Mouse (Mus musculus): ENCODE measurements around the gene Ano5.

DNA sequence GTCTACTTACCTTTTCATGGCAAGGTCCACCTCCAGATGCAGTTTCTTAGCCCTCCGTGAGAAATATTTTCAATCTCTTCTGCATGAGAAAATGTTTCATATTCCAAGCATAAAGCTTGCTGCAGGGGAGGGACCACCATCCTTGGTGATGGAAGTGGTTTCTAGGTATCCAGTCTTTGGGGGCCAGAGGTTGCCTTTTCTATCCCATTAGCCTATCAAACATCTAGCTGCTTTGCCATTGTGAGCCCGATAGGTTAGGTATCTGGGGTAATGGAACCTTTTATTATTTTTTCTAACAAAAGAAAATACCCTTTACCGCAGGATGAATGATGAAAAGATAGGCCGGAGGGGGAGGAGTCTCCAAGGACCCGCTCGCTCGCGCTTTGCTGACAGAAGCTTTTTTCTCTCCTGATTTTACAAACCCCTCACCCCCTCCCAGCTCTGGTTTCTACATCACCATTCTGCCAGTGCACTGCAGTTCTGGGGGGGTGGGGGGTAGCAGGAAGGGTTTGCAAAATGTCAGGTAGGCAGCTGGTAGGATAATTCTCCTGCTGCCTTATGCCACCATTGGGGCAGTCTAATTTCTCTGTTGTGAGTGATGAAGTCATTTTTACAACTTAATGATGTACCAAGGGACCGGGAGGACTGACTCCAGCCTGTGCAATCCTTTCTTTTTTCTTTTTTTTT lies 121.9 kb downstream of the Ano5 start:
- TF ChIP-seq CTCF (IDR thresholded peaks at IDR 0.05; ENCODE audit: low read depth, low read length), result no peak
- TF ChIP-seq POLR2A (IDR thresholded peaks at IDR 0.05; ENCODE audit: insufficient read depth, low read length), result no peak
- no peak for TF ChIP-seq EP300 (IDR thresholded peaks at IDR 0.05; ENCODE audit: insufficient read depth, low read depth, low read length)

Measured in ES-Bruce4 (cell line).